Mouse (Mus musculus) left cerebral cortex, adult 11 months (tissue): Measurements from ENCODE around the gene Atg2a.
A peak's percentile ranks its signal among the peaks of the same experiment; 100 is the strongest.
"Not testable (repeated sequence)": the region's sequence is repeated elsewhere in the genome, so short reads cannot be mapped to it uniquely, and the experiment has no call there.

Experiments used
- DNase-seq: peaks from one replicate; pipeline ENCODE4 v3.0.0; 2022; ENCODE audit warnings: low spot score

Gene Atg2a

DNA sequence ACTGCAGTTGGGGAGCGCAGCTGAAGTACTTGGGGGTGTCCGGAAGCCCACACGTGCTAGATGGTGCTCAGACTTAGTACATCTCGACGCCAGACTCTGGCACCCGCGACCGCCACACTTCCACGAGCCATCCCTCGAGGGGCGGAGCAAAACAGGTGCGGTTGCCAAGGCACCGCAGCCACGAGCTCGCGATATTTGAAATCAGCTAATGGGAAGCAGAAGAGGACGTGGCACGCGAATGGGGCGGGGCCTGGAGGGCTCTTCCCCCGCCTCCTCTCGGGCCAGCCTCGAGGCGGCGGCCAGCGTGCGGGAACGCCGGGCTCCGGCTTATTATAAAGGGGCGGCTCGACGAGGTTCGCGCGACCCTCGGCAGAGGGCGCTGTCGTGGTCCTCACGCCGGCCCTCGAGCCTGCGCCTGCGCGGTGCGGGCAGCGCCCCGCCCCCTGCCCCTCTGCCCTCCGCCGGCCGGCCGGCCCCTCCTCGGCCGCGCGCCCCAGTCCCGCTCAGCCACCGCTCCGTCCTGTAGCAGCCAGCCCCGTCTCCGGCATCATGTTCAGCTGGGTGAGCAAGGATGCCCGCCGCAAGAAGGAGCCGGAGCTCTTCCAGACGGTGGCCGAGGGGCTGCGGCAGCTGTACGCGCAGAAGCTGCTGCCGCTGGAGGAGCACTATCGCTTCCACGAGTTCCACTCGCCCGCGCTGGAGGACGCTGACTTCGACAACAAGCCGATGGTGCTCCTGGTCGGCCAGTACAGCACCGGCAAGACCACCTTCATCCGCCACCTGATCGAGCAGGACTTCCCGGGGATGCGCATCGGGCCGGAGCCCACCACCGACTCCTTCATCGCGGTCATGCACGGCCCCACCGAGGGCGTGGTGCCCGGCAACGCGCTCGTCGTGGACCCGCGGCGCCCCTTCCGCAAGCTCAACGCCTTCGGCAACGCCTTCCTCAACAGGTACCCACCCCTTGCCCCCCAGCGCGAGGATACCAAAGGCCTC lies 35.3 kb downstream of the Atg2a start, which contains the start of gene Ehd1:
Gene Ehd1 (plus strand): TSS at position 300 of the 996 bp plus-strand sequence.
- peak; percentile 95 for DNase-seq

GRCm38 (mm10) chr19:6277661-6278438 lies 36.4 kb downstream of the Atg2a start:
- DNase-seq: no peak

DNA sequence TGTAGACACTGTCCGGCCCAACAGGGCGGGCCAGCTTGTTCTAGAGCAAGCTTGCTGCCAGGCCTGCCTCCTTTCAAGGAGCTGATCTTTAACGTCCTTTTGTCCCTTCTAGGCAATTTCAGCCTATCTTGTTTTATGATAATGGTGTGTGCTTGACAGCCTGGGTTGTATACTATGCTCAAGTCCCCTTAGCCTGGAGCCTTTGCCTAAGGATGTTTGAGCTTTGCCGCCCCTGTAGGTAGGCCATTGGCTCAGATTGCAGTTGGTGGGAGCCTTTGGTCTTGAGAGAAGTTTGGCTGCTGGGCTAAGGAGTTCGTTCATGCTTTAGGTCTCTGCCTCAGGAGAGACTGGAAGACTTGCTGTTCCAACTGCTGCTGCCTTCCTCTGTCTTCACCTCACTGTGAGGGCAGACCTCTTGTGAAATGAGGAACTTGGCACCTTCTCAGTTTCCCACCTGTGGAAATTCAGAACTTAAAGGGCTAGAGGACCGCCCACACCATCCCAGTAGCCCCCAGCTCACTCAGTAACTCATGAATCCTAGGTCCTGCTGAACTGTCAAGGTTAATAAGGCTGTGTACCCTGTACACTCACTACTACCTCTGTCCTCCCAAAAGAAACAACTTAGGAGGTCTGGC lies 37.1 kb downstream of the Atg2a start:
- no peak for DNase-seq

- no peak for DNase-seq
Observed at GRCm38 (mm10) chr19:6279481-6280144, 38.1 kb downstream of the Atg2a start.

DNA sequence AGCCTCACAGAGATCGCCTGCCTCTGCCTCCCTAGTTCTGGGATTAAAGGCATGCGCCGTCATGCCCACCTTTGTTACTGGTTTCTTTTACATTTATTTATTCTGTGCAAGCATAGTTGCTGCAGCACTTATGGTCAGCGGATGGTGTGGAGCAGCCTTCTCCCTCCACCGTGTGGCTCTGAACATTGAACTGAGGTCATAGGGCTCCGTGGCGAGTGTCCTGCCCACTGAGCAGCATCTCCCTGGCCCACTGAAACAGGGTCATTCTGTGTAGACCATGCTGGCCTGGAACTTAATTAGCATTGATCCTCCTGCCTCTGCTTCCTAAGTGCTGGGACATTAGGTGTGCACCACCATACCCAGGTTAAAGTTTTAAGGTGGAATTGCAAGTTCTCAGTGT lies 39.1 kb downstream of the Atg2a start:
- no peak for DNase-seq

- DNase-seq: no peak
Observed at GRCm38 (mm10) chr19:6281122-6282020, 39.9 kb downstream of the Atg2a start.

- DNase-seq: no peak
Observed at GRCm38 (mm10) chr19:6283001-6283400, 41.5 kb downstream of the Atg2a start.

- no peak for DNase-seq
Observed at GRCm38 (mm10) chr19:6284502-6284901, 43.0 kb downstream of the Atg2a start.

DNA sequence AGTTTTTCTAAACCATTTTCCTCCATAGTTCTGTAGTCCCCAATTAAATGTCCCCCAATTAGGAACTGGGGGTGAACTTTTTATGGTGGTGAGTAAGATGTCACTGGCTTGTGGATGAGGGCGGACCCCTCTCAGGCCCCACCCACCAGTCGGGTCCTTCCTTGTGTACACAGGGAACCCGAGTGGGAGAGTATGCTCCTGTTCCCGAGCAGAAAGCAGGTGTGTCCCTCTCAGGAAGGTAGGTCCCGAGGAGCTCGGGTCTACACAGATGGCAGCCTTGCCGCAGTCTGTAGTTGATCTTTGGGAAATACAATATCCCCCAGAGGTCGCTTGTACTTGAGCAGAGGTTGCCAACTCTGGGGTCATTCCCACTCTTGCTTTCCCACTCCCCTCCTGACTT lies 43.8 kb downstream of the Atg2a start:
- no peak for DNase-seq

GRCm38 (mm10) chr19:6285632-6286433 lies 44.4 kb downstream of the Atg2a start:
- no peak for DNase-seq

DNA sequence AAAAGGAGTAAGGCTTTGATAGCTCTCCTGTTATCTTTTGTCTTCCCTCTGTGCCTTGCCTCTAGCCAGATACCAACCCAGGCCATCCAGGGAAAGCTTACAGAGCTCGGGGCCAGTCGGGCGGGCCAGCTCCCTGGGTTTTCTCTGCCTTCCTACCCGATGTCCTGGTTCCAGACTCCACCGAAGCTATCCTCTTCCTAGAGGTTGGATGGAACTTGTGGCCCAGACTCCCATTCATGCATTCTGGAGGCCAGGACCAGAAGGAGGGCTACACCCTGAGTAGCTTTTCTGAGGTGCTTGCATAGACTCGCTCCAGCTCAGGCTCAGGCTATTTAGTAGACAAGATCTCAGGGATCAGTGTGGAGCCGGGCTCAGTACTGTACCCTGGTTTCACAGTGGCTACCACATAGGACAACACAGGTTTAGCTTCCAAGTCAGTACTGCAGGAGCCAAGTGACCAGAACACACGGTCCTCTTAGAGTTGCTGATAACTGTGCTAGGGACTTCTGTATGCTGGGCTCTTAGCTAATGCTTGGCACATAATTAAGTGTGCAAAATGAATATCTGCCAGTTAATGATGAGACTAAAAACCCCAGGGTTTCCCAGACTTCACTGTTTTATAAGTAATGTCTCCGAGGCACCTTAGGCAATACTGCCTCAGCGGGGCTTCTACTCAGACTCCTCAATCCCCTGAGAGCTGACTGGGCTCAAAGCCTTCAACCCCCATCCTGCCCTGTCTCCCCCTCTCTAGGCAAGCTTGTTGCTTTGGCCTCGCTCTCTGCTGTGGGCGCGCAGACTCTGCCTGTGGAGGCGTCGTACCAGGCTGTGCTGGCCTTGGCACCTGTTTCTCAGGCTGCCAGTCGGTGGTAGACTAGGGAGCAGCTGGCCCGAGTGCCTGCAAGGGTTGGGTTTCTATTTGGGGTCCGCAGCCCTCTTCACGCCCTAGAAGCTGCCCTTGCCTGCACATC lies 45.2 kb downstream of the Atg2a start:
- DNase-seq: no peak

DNA sequence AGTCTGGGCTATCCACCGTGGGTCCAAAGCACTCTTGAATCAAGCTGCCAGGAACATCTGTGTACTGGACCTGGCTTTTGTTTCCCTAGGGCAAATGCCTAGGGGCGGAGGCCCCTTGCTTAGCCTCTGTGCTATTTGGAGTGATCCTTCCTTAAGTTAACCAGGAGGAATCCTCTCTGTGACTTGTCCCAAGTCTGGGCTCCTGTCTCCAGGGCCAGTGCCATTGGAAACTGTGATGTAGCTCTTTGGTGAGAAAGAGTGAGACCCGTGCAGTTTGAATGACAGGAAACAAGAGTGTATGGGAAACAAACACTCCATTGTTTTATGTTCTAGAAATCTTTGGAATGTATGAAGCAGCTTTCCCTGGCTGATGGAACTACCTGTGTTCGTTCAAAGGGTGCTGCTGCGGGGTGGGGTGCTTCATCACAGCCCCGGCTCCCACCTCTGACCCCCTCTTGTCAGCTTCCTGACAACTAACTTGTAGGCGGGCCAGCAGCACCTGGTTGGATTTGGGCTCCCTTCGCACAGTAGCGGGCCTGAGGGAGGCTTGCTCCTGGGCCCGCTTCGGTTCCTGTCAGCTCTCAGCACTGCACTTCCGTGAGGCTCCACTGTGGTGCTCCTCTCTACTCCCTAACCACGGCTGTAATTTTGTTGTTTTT lies 46.9 kb downstream of the Atg2a start:
- no peak for DNase-seq

- no peak for DNase-seq
Observed at GRCm38 (mm10) chr19:6289696-6290238, 48.3 kb downstream of the Atg2a start.

- DNase-seq: not testable (repeated sequence)
Observed at GRCm38 (mm10) chr19:6290720-6291116, 49.2 kb downstream of the Atg2a start.

GRCm38 (mm10) chr19:6291117-6291781 lies 49.8 kb downstream of the Atg2a start:
- DNase-seq: no peak

DNA sequence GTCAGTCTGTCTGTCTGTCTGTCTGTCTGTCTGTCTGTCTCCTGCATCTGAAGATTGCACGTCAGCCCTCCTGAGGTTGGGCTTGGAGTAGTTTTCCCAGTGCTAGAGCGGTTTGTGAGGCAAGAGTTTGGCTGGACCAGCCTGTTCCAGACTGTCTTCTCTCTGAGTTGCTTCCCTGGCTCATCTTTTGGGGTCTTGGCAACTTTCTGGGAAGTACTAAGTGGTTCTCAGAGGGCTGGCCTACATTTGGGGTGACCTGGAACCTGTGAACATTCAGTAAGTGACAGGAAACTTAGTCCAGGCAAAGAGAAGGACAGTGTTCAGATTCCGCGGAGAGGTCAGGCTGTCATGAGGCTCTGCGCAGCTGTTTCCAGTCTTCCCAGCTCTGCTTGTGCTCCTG lies 50.8 kb downstream of the Atg2a start:
- no peak for DNase-seq

DNA sequence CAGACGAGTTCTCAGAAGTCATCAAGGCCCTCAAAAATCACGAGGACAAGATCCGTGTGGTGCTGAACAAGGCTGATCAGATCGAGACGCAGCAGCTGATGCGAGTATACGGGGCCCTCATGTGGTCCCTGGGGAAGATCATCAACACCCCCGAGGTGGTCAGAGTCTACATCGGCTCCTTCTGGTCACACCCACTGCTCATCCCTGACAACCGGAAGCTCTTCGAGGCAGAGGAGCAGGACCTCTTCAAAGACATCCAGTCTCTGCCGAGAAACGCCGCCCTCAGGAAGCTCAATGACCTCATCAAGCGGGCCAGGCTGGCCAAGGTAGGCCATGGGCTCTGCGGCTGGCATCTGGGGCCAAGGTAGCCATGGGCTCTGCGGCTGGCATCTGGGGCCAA lies 52.8 kb downstream of the Atg2a start:
- DNase-seq: no peak
